Mouse (Mus musculus): ENCODE results near the gene Tulp1. TPM values are rescaled to one million over a fixed set of nuclear protein-coding genes. Genes with fewer than 3 reads are reported as not detected.
"Not testable (repeated sequence)": the region's sequence is repeated elsewhere in the genome, so short reads cannot be mapped to it uniquely, and the experiment has no call there.

The Tulp1 gene
- polyA plus RNA-seq, 1 experiment from 2014 or later = 1.2 TPM

DNA sequence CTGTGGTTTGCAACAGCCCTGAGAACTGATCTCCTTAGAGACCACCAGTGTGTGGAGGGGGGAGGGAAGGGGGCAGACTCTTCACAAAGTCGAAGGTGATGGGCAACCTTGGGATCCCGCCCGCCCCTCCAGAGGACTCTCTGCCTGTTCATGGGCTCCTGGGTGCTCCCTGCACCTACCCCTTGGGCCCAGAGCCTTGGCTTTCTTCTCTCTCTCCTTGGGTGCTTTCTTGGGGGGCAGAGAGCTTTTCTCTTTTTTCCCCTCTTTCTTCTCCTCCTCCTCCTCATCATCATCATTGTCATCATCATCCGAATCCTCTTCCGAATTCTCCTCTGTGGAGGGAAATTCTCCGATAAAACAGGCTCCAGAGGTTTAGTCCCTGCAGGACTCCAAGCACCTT is 1.5 kb downstream of the Tulp1 start:
- peaks cover 21% of the 10 kb centered on the region for H3K4me1 ChIP-seq
- no peak overlapping the region for H3K4me3 ChIP-seq
- no peaks in the 10 kb centered on the region for H3K36me3 ChIP-seq
- no peak for ATAC-seq (replicated peaks)
- no peak overlapping the region for H3K9ac ChIP-seq (replicated peaks)
- H3K27me3 ChIP-seq = peaks cover 65% of the 10 kb centered on the region
- 19% methylated on average over 6 of the region's 6 CpGs for WGBS
- H3K9me3 ChIP-seq = no peaks in the 10 kb centered on the region
- no peak overlapping the region for H3K27ac ChIP-seq (replicated peaks)
- no peak overlapping the region for H3K4me2 ChIP-seq (replicated peaks)

DNA sequence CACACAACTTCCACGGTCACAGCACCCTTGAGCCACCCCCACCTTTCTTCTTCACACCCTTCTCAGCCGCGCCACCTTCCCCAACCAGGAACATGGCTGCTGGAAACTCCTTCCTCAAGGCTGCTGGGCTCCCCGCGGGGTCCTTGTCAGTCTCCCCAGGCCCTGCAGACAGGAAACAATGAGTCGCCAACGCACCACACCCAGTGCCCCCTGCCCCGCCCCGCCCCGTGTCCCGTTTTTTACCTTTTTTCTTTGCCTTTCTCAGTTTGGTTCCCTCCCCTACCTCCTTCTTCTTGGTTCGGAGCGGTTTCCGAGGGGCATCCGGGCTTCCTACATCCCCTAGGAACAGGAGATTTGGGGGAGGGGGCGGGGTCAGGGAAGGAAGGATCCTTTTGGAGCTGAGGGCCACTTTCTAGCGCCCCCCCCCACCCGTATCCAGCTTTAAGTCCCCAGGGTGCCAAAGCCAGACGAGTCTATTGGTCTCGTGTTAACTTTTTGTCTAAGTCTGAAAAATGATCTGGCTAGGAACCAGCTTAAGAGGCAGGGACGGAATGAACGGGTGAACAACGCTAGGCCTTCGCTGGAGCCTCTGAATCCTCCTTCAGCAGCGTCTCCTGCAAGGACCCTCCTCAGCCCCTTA is 2.2 kb downstream of the Tulp1 start:
- Histone ChIP-seq H3K27ac (replicated peaks) (no peak overlapping the region), H3K4me3 (peak overlapping the region; percentile 22), H3K4me1 (peaks cover 21% of the 10 kb centered on the region), H3K4me2 (replicated peaks) (peak overlapping the region; percentile 45), H3K9me3 (no peaks in the 10 kb centered on the region), H3K9ac (replicated peaks) (0 out of 2 replicates have a peak overlapping the region, but pooled peaks have one; percentile 5), H3K36me3 (no peaks in the 10 kb centered on the region), H3K27me3 (peaks cover 70% of the 10 kb centered on the region)
- no peak for ATAC-seq (replicated peaks)
- WGBS = 3% methylated on average over 25 of the region's 25 CpGs

DNA sequence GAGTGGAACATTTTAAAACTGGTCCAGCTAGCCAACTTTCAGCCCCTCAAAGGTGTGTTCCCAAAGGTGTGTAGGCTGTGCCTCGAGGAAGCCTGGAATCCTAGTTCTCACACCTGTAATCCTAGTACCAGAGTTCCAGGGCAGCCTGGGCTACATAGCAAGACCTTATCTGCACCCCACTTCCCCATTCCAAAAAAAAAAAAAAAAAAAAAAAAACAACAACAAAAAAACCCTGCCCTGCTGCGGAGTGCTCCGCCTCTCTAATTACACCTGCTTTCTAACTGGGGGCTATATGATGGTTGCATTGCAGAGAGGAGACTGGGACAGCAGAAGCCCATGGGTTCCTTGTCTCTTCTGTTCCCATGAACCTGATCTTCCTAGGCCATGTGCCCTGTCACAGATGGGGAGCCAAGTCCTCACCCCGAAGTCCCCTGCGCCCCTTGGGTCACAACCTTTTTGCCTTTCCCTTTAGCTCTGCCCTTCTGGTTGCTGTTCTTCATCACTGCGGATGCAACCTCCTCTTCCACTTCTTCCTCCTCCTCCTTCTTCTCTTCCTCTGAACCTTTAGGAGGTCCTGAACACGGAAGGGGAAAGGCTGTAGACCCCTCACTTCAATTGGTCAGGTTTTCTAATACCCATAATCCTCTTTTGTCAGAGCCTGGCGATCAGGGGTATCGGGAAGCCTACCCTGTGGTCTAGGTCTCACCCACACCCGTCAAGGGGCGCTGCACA is 2.9 kb downstream of the Tulp1 start:
- ATAC-seq (replicated peaks) = no peak
- Histone ChIP-seq H3K36me3 (no peaks in the 10 kb centered on the region), H3K4me2 (replicated peaks) (peak overlapping the region; percentile 45), H3K9ac (replicated peaks) (0 out of 2 replicates have a peak overlapping the region, but pooled peaks have one; percentile 5), H3K9me3 (no peaks in the 10 kb centered on the region), H3K4me1 (peaks cover 21% of the 10 kb centered on the region), H3K4me3 (peak overlapping the region; percentile 22), H3K27ac (replicated peaks) (no peak overlapping the region), H3K27me3 (peaks cover 70% of the 10 kb centered on the region)
- WGBS = 40% methylated on average over 11 of the region's 11 CpGs

DNA sequence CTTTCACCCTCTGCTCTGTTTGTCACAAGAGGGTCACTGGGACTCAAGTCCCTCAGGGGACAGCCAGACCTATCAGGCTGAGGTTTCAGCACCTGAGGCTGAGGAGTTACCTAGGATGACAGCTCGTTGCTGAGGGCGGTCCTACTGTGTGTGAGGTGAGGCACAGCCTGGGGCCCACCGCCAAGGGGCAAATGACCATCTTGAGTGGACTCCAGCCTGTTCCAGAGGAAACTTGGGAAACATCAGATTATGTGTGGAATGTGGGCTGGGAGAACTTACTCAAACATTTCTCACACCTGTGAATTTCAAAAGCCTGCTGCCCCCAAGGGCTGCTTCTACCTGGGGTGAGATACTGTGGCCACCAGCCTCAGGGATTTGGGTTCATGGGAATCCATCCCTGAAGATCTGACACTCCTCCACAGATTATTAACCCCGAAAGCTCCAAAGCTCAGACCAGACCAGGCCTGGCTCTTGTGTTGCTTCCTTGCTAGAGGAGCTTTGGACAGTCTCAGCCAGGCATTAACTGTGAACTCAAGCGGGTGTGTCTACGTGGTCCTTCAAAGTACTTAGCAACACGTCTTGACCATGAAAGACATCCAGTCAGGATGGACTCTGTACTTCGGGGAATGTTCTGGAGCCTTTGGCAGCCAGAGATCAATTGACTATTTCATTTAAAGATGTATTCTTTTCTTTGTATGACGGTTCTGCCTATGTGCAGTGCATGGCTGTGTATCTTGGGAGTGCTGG is 4.3 kb downstream of the Tulp1 start:
- no peak overlapping the region for H3K4me2 ChIP-seq (replicated peaks)
- H3K27ac ChIP-seq (replicated peaks) = no peak overlapping the region
- 82% methylated on average over 9 of the region's 9 CpGs for WGBS
- no peak overlapping the region for H3K9ac ChIP-seq (replicated peaks)
- H3K36me3 ChIP-seq = no peaks in the 10 kb centered on the region
- no peak overlapping the region for H3K4me3 ChIP-seq
- H3K4me1 ChIP-seq = peaks cover 21% of the 10 kb centered on the region
- H3K9me3 ChIP-seq = no peaks in the 10 kb centered on the region
- H3K27me3 ChIP-seq = peaks cover 65% of the 10 kb centered on the region
- no peak for ATAC-seq (replicated peaks)

DNA sequence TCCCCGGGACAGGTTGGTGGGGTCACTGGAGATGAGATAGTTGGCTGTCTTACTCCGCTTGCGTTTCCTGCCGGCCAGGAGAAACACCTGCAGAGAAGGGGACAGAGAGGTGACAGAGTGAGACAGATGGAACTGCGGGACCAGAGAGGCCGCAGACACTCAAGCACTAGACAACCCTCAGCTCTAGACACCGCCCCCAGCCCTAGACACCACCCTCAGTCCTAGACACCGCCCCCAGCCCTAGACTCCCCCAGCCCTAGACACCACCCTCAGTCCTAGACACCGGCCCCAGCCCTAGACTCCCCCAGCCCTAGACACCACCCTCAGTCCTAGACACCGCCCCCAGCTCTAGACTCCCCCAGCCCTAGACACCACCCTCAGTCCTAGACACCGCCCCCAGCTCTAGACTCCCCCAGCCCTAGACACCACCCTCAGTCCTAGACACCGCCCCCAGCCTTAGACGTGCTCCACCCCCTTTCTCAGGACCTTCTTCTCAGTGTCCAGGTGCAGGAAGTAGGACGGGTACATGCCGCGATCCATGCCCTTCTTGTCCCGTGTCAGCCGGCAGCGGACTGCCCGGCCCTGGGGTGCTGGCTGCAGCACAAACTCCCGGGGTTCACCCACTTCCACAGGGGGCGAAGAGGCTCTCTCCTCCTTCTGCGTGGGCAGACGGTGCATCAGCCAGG is 6.3 kb downstream of the Tulp1 start:
- H3K4me3 ChIP-seq; H3K9ac ChIP-seq (replicated peaks); H3K27ac ChIP-seq (replicated peaks); H3K9me3 ChIP-seq; H3K4me2 ChIP-seq (replicated peaks); ATAC-seq (replicated peaks); H3K36me3 ChIP-seq: not testable (repeated sequence)
- Histone ChIP-seq H3K27me3 (peaks cover 47% of the 10 kb centered on the region), H3K4me1 (peaks cover 14% of the 10 kb centered on the region)
- 17% methylated on average over 22 of the region's 24 CpGs for WGBS

DNA sequence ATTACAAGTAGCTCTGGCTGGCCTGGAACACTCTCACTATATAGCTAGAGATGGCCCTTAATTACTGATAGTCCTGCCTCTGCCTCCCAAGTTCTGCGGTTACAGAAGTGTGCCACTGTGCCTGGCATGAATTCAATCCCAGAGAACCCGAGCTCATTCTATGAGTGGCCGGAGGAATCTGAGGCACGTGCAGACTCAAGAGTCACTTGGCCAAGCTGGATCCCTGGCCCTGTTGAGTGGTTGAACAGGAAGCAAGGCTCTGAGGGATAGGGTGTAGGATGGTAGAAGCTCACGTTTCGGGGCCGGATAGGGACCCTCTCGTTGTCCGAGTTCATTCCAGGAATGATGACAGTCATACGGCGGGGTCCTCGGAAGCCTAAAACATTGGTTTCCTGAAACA is 9.2 kb downstream of the Tulp1 start:
- Histone ChIP-seq H3K27me3 (peaks cover 32% of the 10 kb centered on the region), H3K9ac (replicated peaks) (no peak overlapping the region), H3K9me3 (no peaks in the 10 kb centered on the region), H3K27ac (replicated peaks) (no peak overlapping the region), H3K4me3 (no peak overlapping the region), H3K36me3 (no peaks in the 10 kb centered on the region), H3K4me2 (replicated peaks) (no peak overlapping the region), H3K4me1 (peaks cover 7% of the 10 kb centered on the region)
- WGBS = 88% methylated on average over 12 of the region's 12 CpGs
- ATAC-seq (replicated peaks) = no peak

DNA sequence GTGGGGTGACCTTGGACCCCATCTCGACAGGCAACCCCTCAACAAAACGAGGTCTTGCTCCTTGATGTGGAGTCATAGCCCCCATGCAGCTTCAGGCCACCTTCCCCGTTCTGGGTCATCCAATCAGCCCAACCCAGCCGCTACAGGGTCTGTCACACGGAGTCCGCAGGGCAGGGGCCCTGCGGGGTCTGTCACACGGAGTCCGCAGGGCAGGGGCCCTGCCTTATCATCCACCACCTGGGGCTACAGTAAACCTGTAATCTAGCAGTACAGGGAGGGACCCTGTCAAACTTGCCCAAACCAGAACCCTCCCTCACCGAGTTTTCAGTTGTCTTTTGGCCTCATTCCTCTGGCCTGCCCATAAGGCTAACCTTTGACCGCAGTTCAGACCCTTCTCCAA is 13.0 kb downstream of the Tulp1 start:
- no peak for ATAC-seq (replicated peaks)
- H3K4me2 ChIP-seq (replicated peaks) = no peak overlapping the region
- WGBS = 21% methylated on average over 11 of the region's 11 CpGs
- peaks cover 26% of the 10 kb centered on the region for H3K4me1 ChIP-seq
- H3K4me3 ChIP-seq = no peak overlapping the region
- H3K27ac ChIP-seq (replicated peaks) = no peak overlapping the region
- peaks cover 11% of the 10 kb centered on the region for H3K27me3 ChIP-seq
- H3K9ac ChIP-seq (replicated peaks) = no peak overlapping the region
- H3K36me3 ChIP-seq = no peaks in the 10 kb centered on the region
- no peaks in the 10 kb centered on the region for H3K9me3 ChIP-seq

DNA sequence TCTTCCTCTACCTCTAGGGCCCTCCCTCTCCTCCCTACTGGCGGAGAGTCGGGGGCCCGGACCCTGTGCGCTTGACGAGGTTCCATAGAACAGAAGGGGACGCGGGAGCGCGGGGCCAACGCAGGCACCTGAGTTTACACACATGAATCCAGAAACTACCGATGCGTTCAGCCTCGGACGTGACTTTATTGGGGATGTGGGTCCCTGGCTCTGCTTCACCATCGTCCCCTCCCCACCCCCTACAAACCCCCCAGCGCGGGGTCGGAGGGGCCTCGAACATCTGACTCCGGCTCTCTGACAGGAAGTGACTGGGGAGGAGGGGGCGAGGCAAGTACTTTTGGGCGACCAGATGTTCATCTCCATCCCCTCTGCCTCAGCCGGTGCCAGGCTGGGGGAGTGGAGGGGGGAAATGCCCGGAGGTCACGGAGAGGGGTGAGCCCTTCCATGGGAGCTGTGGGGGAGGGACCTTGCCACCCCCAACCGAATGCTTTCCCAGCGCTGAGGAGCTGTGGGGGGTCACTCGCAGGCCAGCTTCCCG is 13.6 kb downstream of the Tulp1 start:
- ATAC-seq (replicated peaks) = no peak; the same call in 1 of the 2 replicates
- Histone ChIP-seq H3K4me3 (peak overlapping the region; percentile 56), H3K27ac (replicated peaks) (no peak overlapping the region), H3K4me1 (peaks cover 26% of the 10 kb centered on the region), H3K27me3 (peaks cover 11% of the 10 kb centered on the region), H3K4me2 (replicated peaks) (peak overlapping the region; percentile 83), H3K9me3 (no peaks in the 10 kb centered on the region), H3K9ac (replicated peaks) (peak overlapping the region; percentile 50), H3K36me3 (no peaks in the 10 kb centered on the region)
- WGBS = 1% methylated on average over 28 of the region's 29 CpGs

DNA sequence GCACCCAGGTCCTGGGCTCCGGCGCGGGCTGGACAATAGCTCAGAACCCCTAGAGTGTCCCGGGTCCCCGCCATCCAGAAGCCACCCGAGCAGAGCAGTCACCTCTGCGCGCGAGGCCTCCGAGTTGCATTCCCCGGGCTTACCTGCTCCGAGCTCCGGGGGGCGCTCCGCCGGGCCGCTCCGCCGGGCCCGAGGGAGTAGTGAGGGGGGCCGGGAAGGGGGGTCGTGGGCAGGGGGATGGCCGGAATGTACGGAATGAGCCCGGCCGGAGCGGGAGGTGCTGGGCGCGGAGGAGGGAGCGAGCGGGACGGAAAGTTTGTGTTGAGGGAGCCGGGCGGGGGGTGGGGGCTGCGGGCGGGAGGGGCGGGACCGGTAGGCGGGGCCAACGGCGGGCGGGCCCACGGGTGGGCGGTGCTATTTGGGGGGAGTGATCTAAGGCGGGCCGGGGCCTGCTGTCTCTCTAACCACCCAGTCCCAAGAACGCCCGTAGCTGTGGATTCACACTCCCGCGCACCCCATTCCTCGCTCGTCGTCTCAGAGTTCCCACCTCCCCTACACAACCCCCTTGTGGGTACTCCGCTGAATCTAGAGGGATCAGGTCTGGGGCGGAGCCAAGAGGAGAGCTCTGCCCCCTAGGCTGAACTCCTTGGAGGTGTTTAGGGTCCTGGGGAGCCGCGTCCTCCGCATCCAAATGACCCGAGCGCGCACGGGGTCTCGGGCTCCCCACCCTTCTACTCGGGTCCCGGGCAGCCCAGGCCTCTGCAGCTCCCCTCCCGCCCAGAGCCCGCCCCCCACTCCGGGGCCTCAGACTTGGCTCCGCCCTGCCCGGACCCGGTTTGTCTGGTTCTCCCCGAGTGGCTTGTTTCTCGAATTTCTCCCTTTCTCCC is 14.3 kb downstream of the Tulp1 start, which contains the start of gene Tead3:
Gene Tead3, minus strand, starts transcription at position 352 of the 887 bp plus-strand sequence.
- under 1% methylated on average over 63 of the region's 73 CpGs for WGBS

DNA sequence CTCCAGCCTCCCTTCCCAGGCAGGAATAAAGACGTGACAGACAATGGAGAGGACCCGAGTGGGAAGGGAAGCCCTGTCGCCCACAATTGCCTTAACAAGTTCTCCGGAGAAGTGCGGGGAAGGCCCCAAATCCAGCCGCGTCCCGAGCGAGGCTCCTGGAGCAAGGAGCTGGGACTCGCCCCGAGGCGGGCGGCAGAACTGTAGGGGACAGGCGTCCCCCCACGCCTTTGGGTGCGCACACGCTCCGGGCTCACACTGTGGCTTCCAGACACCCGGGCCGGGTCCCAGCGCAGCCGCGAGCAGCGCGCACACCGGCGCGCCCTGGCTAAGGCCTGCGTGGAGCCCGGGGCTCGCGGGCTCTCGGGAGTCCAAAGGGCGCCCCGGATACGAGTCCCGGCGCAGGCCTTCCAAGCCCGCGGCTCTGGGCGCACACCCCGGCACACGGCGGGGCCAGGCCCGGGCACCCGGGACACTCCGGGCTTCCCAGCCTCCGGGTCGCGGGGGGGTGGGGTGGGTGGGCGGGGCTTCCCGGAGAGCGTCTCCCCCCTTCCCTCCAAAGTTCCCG is 15.0 kb downstream of the Tulp1 start:
- peaks cover 37% of the 10 kb centered on the region for H3K4me1 ChIP-seq
- WGBS = under 1% methylated on average over 50 of the region's 54 CpGs

More for the DNA sequence above, 14.3 kb downstream of the Tulp1 start, which contains the start of gene Tead3:
- H3K27me3 ChIP-seq = peaks cover 11% of the 10 kb centered on the region
- no peaks in the 10 kb centered on the region for H3K9me3 ChIP-seq
- peak; percentile 85 for ATAC-seq (replicated peaks)
- H3K9ac ChIP-seq (replicated peaks) = peak within 1 kb of the TSS; percentile 58
- H3K4me2 ChIP-seq (replicated peaks) = peak within 1 kb of the TSS; percentile 83
- peak within 1 kb of the TSS; percentile 56 for H3K4me3 ChIP-seq
- no peaks in the 10 kb centered on the region for H3K36me3 ChIP-seq
- H3K27ac ChIP-seq (replicated peaks) = peak within 1 kb of the TSS; percentile 44
- H3K4me1 ChIP-seq = peaks cover 30% of the 10 kb centered on the region

More for the DNA sequence above, 15.0 kb downstream of the Tulp1 start:
- peak overlapping the region; percentile 56 for H3K4me3 ChIP-seq
- peak overlapping the region; percentile 58 for H3K9ac ChIP-seq (replicated peaks)
- peak overlapping the region; percentile 44; the same call in 1 of the 2 replicates for H3K27ac ChIP-seq (replicated peaks)
- peak; percentile 58 for ATAC-seq (replicated peaks)
- H3K4me2 ChIP-seq (replicated peaks) = peak overlapping the region; percentile 83
- H3K27me3 ChIP-seq = peaks cover 11% of the 10 kb centered on the region
- H3K9me3 ChIP-seq = no peaks in the 10 kb centered on the region
- H3K36me3 ChIP-seq = no peaks in the 10 kb centered on the region
